Mouse (Mus musculus) spleen, postnatal 4 days (tissue): Measurements from ENCODE around the gene Dop1a.

Experiments
- DNase-seq, 2 experiments: peaks; one replicate each; pipeline ENCODE4 v3.0.0; 2022; ENCODE audit warnings: low spot score in 2 of 2

Gene Dop1a

GRCm38 (mm10) chr9:86507437-86507836, 40.5 kb downstream of the Dop1a start:
- no peak for DNase-seq

GRCm38 (mm10) chr9:86513733-86514132, 46.8 kb downstream of the Dop1a start:
- DNase-seq, result no peak

GRCm38 (mm10) chr9:86514390-86514789, 47.4 kb downstream of the Dop1a start:
- DNase-seq, result no peak

GRCm38 (mm10) chr9:86514798-86515197, 47.8 kb downstream of the Dop1a start:
- no peak for DNase-seq

GRCm38 (mm10) chr9:86522335-86522734, 55.4 kb downstream of the Dop1a start:
- no peak for DNase-seq

- no peak for DNase-seq
These were observed 58.6 kb downstream of the Dop1a start for GRCm38 (mm10) chr9:86525600-86525999.

- no peak for DNase-seq
These were observed 67.1 kb downstream of the Dop1a start for GRCm38 (mm10) chr9:86534071-86534470.

GRCm38 (mm10) chr9:86543451-86543850, 76.5 kb downstream of the Dop1a start:
- no peak for DNase-seq

- DNase-seq, result no peak
These were observed 77.6 kb downstream of the Dop1a start for GRCm38 (mm10) chr9:86544559-86544958.

GRCm38 (mm10) chr9:86549637-86550162, 82.7 kb downstream of the Dop1a start:
- no peak for DNase-seq

GRCm38 (mm10) chr9:86550717-86551116, 83.8 kb downstream of the Dop1a start:
- DNase-seq, result no peak

- DNase-seq, result no peak
These were observed 86.9 kb downstream of the Dop1a start for GRCm38 (mm10) chr9:86553886-86554285.

- DNase-seq, result no peak
These were observed 87.7 kb downstream of the Dop1a start for GRCm38 (mm10) chr9:86554641-86555040.

- DNase-seq, result no peak
These were observed 93.6 kb downstream of the Dop1a start for GRCm38 (mm10) chr9:86560543-86560942.

- DNase-seq, result no peak
These were observed 102.5 kb downstream of the Dop1a start for GRCm38 (mm10) chr9:86569314-86569910.

- no peak for DNase-seq
These were observed 103.4 kb downstream of the Dop1a start for GRCm38 (mm10) chr9:86570261-86570890.

GRCm38 (mm10) chr9:86570946-86571345, 104.0 kb downstream of the Dop1a start:
- DNase-seq, result no peak

- DNase-seq, result peak; percentile 95 to 98
These were observed 104.7 kb downstream of the Dop1a start, which contains the start of the genes Pgm3 and Rwdd2a for GRCm38 (mm10) chr9:86571540-86572135. TSS of gene Pgm3 (minus strand) at chr9:86571842. TSS of gene Rwdd2a (plus strand) at chr9:86571991.

GRCm38 (mm10) chr9:86572196-86572595, 105.2 kb downstream of the Dop1a start:
- peak in 1 of 2 experiments; percentile 29 for DNase-seq

GRCm38 (mm10) chr9:86572636-86573291, 105.8 kb downstream of the Dop1a start:
- peak; percentile 81 to 91 for DNase-seq

GRCm38 (mm10) chr9:86573616-86574303, 106.8 kb downstream of the Dop1a start:
- no peak for DNase-seq

GRCm38 (mm10) chr9:86575178-86575577, 108.2 kb downstream of the Dop1a start:
- DNase-seq, result no peak
